Mouse (Mus musculus) MN1 (cell line): ENCODE measurements around the gene Yipf4.

ENCODE experiments used
- DNase-seq: peaks from one replicate; pipeline ENCODE4 v3.0.0-alpha.2; 2016; ENCODE audit warnings: low spot score

The Yipf4 gene

DNA sequence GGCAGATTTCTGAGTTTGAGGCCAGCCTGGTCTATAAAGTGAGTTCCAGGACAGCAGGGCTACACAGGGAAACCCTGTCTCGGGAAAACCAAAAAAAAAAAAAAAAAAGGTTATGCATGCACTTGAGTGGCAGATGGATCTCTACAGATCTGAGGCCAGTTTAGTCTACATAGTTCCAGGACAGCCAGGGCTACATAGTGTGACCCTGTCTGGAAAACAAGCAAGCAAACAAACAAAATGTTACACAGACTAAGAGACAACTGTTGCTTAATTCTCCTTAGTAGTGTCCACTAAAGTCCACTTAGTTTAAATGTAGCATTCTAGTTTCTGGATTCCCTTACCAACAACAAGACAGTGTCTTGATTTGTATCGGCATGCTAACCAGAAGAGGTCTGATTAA lies 36.8 kb downstream of the Yipf4 start:
- no peak for DNase-seq

GRCm38 (mm10) chr17:74526806-74527653 lies 37.7 kb downstream of the Yipf4 start:
- DNase-seq, result peak; percentile 30

GRCm38 (mm10) chr17:74527729-74528607 lies 38.7 kb downstream of the Yipf4 start, which contains the start of gene Birc6:
Gene Birc6 (plus strand): TSS chr17:74528295.
- peak; percentile 100 for DNase-seq

DNA sequence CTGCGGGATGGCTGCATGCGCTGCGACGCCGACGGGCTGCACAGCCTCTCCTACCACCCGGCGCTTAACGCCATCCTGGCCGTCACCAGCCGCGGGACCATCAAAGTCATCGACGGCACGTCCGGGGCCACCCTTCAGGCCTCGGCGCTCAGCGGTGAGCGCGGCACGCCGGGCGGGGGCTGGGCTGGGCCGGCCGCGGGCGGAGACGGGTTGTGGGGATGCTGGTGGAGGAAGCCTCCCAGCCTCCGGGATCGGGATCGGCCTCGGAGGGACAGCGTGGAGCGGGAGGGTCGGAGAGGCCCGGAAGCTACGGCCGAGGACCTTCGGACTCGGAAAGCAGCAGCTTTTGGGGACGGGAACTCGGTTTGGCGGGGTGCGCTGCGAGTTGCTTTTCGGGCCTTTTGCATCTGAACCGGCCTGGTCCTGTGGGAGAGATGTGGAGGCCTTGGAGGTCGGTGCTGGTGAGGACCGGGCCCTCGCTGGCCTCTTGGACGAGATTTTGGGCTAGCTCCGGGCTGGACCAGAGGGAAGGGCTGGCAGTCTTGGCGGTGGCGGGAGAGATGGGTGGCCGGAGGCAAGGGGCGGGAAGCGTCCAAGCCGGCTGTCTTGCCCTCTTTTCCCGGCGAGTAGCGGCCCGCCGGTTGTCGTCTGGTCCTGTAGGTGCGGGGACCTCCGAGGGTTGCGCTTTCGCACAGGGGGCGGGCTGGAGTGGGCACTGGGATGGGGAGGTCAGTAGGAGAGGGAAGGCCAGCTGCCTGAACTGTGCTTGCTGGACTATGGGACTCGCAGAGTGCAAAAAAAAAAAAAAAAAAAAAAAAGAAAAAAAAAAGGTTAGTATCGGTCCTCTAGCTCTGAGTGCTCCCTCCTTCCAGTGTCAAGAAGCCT lies 39.6 kb downstream of the Yipf4 start:
- peak; percentile 73 for DNase-seq

GRCm38 (mm10) chr17:74529533-74529824 lies 40.2 kb downstream of the Yipf4 start:
- DNase-seq, result no peak

DNA sequence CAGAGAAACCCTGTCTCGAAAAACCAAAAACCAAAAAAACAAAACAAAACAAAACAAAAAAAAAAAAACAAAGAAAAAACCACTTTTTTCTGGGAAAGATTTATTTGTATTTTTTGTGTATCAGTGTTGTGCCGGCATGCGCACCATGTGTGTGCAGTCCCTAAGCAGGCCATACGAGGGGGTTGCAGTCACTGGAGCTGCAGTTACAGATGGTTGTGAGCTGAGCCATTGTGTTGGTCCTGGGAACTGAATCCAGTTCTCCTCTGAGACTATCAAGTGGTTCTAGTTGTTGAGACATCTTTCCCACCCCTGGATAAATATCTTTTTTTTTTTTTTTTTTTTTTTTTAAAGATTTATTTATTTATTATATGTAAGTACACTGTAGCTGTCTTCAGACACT lies 45.7 kb downstream of the Yipf4 start:
- DNase-seq, result no peak

DNA sequence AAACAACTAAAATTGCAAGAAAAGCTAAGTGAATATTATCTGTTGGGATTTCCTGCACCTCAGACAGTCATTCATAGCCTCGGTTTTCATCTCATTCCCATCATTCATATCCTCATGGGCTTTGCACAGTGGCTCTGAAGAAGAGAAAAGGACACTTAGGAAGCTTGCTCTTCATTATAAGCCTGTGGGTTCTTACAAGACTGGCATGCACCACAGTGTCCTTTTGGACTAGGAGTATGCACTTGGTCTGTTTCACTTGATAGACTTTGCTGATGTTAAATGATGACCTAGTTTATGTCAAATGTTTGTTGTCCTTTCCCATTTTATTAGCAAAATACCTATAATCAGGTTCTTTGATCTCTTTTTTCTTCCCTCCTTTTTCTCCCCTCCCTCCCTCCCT lies 48.2 kb downstream of the Yipf4 start:
- DNase-seq, result no peak

DNA sequence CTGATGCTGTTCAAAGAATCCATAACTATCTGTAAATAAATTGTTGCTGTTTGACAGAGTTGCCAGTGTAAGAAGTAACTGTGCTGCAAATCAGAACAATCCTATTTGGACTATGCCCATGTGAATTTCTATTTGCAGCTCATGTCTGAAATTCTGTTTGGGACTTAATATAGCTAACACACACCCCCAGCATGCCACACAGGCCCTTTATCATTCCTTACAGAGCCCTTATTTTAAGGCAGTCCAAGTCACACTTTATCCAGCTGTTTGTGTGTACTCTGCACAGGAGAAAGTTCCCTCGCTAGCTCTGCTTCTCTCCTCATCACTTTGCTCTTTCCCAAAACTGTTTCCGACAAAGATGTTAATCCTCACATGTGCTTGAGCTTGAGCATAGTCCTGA lies 54.3 kb downstream of the Yipf4 start:
- DNase-seq, result no peak
